Mouse (Mus musculus) left cerebral cortex, postnatal 4 days (tissue): ENCODE measurements around the gene Rrp1. TPM values are rescaled to one million over a fixed set of nuclear protein-coding genes. Genes with fewer than 3 reads are reported as not detected.

Experiments
- DNase-seq: peaks from one replicate; pipeline ENCODE4 v3.0.0-alpha.2; 2022
- intact Hi-C: fragments of 180-260 bp; cut with DNase I; formaldehyde crosslinking; loops from one replicate; pipeline ENCODE4 v1.15.1; 2025
- total RNA-seq, 2 experiments: library from RNA; stranded (reverse); gene quantifications; 2 replicates each; pipeline ENCODE4 v1.2.3; 2021

Rrp1 gene
- total RNA-seq, result 100 to 1,000 TPM; 295 to 298 TPM

GRCm38 (mm10) chr10:78412319-78413151 lies at the start of gene Rrp1:
Rrp1 (minus strand) TSS chr10:78413043.
- peak; percentile 93 for DNase-seq
- intact Hi-C loops, result no loop called here

GRCm38 (mm10) chr10:78461767-78462166 lies 48.9 kb upstream of the Rrp1 start:
- intact Hi-C loops, result no loop called here
- DNase-seq, result no peak

GRCm38 (mm10) chr10:78460463-78460862 lies 47.6 kb upstream of the Rrp1 start:
- no peak for DNase-seq
- intact Hi-C loops, result no loop called here

GRCm38 (mm10) chr10:78458348-78459111 lies 45.7 kb upstream of the Rrp1 start:
- intact Hi-C loops, result no loop called here
- DNase-seq, result no peak

- intact Hi-C loops, result no loop called here
- no peak for DNase-seq
These were observed 44.9 kb upstream of the Rrp1 start for GRCm38 (mm10) chr10:78457495-78458347.

- DNase-seq, result no peak
- intact Hi-C loops, result no loop called here
These were observed 43.9 kb upstream of the Rrp1 start for GRCm38 (mm10) chr10:78456696-78457095.

- intact Hi-C loops, result no loop called here
- no peak for DNase-seq
These were observed 39.8 kb upstream of the Rrp1 start for GRCm38 (mm10) chr10:78452641-78453040.

GRCm38 (mm10) chr10:78450761-78451160 lies 37.9 kb upstream of the Rrp1 start:
- no peak for DNase-seq
- intact Hi-C loops, result no loop called here

GRCm38 (mm10) chr10:78447396-78447795 lies 34.6 kb upstream of the Rrp1 start:
- intact Hi-C loops, result no loop called here
- no peak for DNase-seq

- DNase-seq, result no peak
- intact Hi-C loops, result no loop called here
These were observed 33.4 kb upstream of the Rrp1 start for GRCm38 (mm10) chr10:78446195-78446594.

- no peak for DNase-seq
- intact Hi-C loops, result no loop called here
These were observed 29.4 kb upstream of the Rrp1 start for GRCm38 (mm10) chr10:78442292-78442691.

GRCm38 (mm10) chr10:78441606-78442005 lies 28.8 kb upstream of the Rrp1 start:
- no peak for DNase-seq
- intact Hi-C loops, result no loop called here

- intact Hi-C loops, result no loop called here
- no peak for DNase-seq
These were observed 28.0 kb upstream of the Rrp1 start for GRCm38 (mm10) chr10:78440812-78441211.

GRCm38 (mm10) chr10:78439990-78440389 lies 27.1 kb upstream of the Rrp1 start:
- no peak for DNase-seq
- intact Hi-C loops, result no loop called here

- intact Hi-C loops, result no loop called here
- peak; percentile 28 for DNase-seq
These were observed 26.7 kb upstream of the Rrp1 start for GRCm38 (mm10) chr10:78439550-78439949.

- intact Hi-C loops, result no loop called here
- peak; percentile 81 for DNase-seq
These were observed 25.3 kb upstream of the Rrp1 start for GRCm38 (mm10) chr10:78438094-78438493.

- intact Hi-C loops, result no loop called here
- DNase-seq, result no peak
These were observed 20.0 kb upstream of the Rrp1 start for GRCm38 (mm10) chr10:78432853-78433252.

- intact Hi-C loops, result no loop called here
These were observed 16.9 kb upstream of the Rrp1 start for GRCm38 (mm10) chr10:78429776-78430175.

GRCm38 (mm10) chr10:78429180-78429579 lies 16.3 kb upstream of the Rrp1 start:
- DNase-seq, result no peak
- intact Hi-C loops, result no loop called here

More at GRCm38 (mm10) chr10:78429776-78430175, 16.9 kb upstream of the Rrp1 start:
- no peak for DNase-seq

GRCm38 (mm10) chr10:78428070-78428469 lies 15.2 kb upstream of the Rrp1 start:
- intact Hi-C loops, result no loop called here

More at GRCm38 (mm10) chr10:78428070-78428469, 15.2 kb upstream of the Rrp1 start:
- DNase-seq, result no peak
